Mouse (Mus musculus) olfactory bulb, adult 2 months (tissue): ENCODE data around the gene Anxa9. TPM values are rescaled to one million over a fixed set of nuclear protein-coding genes. Genes with fewer than 3 reads are reported as not detected.

Experiments used
- H3K27ac ChIP-seq: fragments of 200-500 bp; 2 replicates; pipeline ENCODE4 v1.5.1; 2012; ENCODE audit warnings: low read depth, low read length; ENCODE audit not compliant: insufficient read depth
- H3K4me1 ChIP-seq: fragments of 200-500 bp; 2 replicates; pipeline ENCODE4 v1.6.1; 2012; ENCODE audit warnings: low read length; ENCODE audit not compliant: control insufficient read depth, insufficient read depth
- H3K4me3 ChIP-seq: fragments of 200-500 bp; 2 replicates; pipeline ENCODE4 v1.5.1; 2012; ENCODE audit warnings: mild to moderate bottlenecking, low read depth, low read length, moderate library complexity; ENCODE audit not compliant: insufficient read depth
- CTCF ChIP-seq: fragments of 200-500 bp; IDR thresholded peaks from 2 replicates; pipeline ENCODE4 v1.5.1; 2012; ENCODE audit warnings: low read depth, mild to moderate bottlenecking, low read length, moderate library complexity; ENCODE audit not compliant: insufficient read depth
- POLR2A ChIP-seq: fragments of 200-500 bp; IDR thresholded peaks from 2 replicates; pipeline ENCODE4 v1.6.1; 2012; ENCODE audit warnings: mild to moderate bottlenecking, low read depth, low read length, moderate library complexity; ENCODE audit not compliant: insufficient read depth
- WGBS: fragments of 180-500 bp; shearing (Covaris S2); methylation state at CpG from one replicate; pipeline ENCODE4 v1.1.7; 2018; 5-methylcytosine and 5-hydroxymethylcytosine counted together
- polyA plus RNA-seq: library from polyadenylated mRNA; stranded (reverse); fragments of >200 nt; gene quantifications from 2 replicates; pipeline ENCODE4 v1.2.4, GENCODE M21; 2012; ENCODE audit warnings: low replicate concordance; ENCODE audit not compliant: missing spikeins, insufficient read depth, insufficient read length

Anxa9 gene
- polyA plus RNA-seq, 1 experiment: not detected

DNA sequence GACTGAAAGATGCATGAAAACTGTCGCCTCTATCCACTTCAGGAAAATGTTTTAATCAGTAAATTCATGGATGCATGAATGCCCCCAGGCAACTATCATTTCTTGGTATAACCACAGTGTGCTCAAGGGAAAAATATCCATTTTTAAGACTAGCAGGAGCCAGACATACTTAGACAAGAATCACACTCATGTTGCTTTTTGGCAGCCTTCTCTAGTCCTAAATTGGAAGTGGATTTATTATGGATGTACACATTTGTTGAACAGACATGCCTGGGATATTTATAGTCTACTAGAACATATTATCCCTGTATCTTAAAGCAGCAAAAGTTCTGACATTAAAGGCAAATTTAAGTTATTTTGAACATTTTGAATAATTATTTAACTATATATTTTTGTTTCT lies 42.3 kb downstream of the Anxa9 start:
- whole genome bisulfite sequencing: 81% methylated on average over 1 of the region's 1 CpGs
- TF ChIP-seq CTCF (no peak), POLR2A (no peak)

DNA sequence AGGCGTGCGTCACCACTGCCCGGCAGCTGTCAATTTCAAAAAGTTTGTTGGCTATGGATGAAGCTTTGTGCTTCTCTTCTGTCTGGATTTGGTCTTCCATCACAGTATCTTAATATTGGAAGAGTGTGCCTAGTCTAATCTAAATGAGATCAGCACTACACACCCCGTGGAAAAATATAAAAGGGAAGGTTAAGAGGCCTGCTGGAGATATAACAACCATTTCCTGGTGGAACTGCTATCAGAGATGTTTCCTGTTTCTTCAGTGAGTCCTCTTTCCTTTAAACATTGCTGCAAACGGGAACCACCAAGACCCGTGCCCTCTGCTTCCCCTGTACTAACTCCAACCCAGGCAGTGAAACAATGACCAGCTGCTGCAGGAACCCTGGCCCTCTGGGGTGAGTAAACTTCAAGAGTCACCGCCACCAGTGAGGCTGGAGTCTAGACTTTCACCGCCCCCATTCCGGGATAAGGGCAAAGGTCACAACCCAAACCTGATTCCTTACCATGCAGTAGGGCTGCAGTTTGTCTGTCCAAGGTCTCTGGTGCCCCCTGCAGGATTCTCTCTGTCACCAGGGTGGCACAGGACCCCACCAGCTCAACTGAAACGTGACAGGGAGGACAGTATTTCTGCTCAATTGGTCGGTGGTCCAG lies 43.8 kb downstream of the Anxa9 start:
- H3K4me1 ChIP-seq: no peaks in the 10 kb centered on the region
- H3K4me3 ChIP-seq: no peak overlapping the region
- no peak overlapping the region for H3K27ac ChIP-seq
- 57% methylated on average over 11 of the region's 11 CpGs for WGBS
- peak; percentile 53; the same call in 1 of the 2 replicates for TF ChIP-seq CTCF
- TF ChIP-seq POLR2A: no peak

More for the DNA sequence above, 42.3 kb downstream of the Anxa9 start:
- Histone ChIP-seq H3K4me1 (no peaks in the 10 kb centered on the region), H3K4me3 (no peak overlapping the region), H3K27ac (no peak overlapping the region)

GRCm38 (mm10) chr3:95261975-95262374 lies 45.0 kb downstream of the Anxa9 start:
- TF ChIP-seq CTCF: no peak
- TF ChIP-seq POLR2A: no peak

DNA sequence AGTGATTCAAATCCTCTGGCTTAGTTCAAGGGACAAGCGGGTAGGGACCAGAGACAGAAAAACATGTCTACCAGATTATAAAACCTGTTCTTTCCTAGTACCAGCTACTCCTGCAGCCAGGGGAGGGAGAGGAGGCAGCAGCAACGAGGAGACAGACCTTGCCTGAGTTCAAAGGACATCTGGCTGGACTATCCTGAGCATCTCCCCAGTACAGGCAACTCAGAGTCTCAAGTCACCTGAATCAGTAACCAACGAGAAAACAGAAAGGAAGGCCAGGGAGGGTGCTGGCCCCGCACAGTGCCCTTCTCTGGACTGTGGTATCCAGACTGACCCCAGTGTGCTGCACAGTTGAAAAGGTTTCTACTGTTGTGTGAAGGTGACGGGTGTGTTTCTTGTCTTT lies 50.0 kb downstream of the Anxa9 start:
- no peaks in the 10 kb centered on the region for H3K4me1 ChIP-seq
- 83% methylated on average over 5 of the region's 5 CpGs for WGBS
- H3K27ac ChIP-seq: no peak overlapping the region
- TF ChIP-seq CTCF (no peak), POLR2A (no peak)
- H3K4me3 ChIP-seq: no peak overlapping the region

More at GRCm38 (mm10) chr3:95261975-95262374, 45.0 kb downstream of the Anxa9 start:
- no peak overlapping the region for H3K4me3 ChIP-seq
- no peaks in the 10 kb centered on the region for H3K4me1 ChIP-seq
- 91% methylated on average over 4 of the region's 4 CpGs for WGBS
- no peak overlapping the region for H3K27ac ChIP-seq

- WGBS: 63% methylated on average over 7 of the region's 7 CpGs
- Histone ChIP-seq H3K4me1 (no peaks in the 10 kb centered on the region), H3K27ac (no peak within 1 kb of the TSS), H3K4me3 (no peak within 1 kb of the TSS)
- TF ChIP-seq POLR2A: no peak
- TF ChIP-seq CTCF: no peak
Measured at GRCm38 (mm10) chr3:95250783-95251424, 56.1 kb downstream of the Anxa9 start, which contains the start of gene Bnipl. TSS of gene Bnipl (minus strand) at chr3:95251193.

DNA sequence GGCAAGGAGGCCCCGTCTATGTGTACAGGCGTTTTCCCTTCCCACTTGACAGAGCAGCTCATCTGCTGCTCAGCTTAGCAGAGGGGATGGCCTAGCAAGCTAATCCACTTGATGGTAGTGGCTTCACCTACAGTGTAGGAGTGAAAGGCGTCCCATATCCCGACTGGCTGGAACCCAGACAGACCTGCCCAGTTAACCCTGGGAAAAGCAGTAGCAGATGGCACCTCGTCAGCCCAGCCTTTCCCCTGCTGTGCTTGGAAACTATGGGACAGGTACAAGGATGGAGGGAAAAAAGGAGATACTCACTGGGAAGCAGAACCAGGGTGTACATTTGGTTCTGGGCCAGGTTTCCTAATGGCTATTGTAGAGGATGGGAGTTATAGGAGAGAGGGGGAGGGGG lies 56.6 kb downstream of the Anxa9 start:
- Histone ChIP-seq H3K27ac (no peak overlapping the region), H3K4me3 (no peak overlapping the region), H3K4me1 (peaks cover under 1% of the 10 kb centered on the region)
- TF ChIP-seq POLR2A (no peak), CTCF (no peak)
- WGBS: 89% methylated on average over 5 of the region's 5 CpGs

DNA sequence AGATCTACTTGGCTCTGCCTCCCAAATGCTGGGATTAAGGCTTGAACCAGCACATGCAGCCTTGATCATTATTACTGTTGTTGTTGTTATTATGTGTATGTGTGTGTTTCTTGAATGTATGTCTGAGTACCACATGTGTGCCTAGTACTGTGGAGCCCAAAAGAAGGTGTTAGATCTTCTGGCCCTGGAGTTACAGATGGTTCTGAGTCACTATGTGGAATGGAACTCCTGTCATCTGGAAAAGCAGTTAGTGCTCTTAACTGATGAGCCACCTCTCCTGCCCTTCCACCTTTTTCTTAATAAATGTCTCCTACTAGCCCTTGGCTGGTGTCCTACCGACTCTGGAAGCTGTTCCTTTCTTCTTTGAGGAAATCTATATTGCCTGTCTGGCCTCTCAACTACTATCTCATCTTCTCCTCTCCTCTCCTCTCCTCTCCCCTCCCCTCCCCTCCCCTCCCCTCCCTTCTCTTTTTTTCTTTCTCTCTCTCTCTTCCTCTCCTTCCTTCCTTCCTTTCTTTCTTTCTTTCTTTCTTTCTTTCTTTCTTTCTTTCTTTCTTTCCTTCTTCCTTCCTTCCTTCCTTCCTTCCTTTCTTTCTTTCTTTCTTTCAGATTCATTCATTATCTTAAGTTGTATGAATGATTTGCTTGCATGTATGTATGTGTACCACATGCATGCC lies 59.2 kb downstream of the Anxa9 start:
- no peak overlapping the region for H3K4me3 ChIP-seq
- H3K4me1 ChIP-seq: peaks cover 4% of the 10 kb centered on the region
- 65% methylated on average over 1 of the region's 1 CpGs for WGBS
- no peak overlapping the region for H3K27ac ChIP-seq
- no peak for TF ChIP-seq CTCF
- no peak for TF ChIP-seq POLR2A

GRCm38 (mm10) chr3:95246465-95247231 lies 60.3 kb downstream of the Anxa9 start:
- Histone ChIP-seq H3K4me3 (no peak overlapping the region), H3K27ac (no peak overlapping the region), H3K4me1 (peaks cover 4% of the 10 kb centered on the region)
- TF ChIP-seq CTCF (no peak), POLR2A (no peak)
- 46% methylated on average over 5 of the region's 5 CpGs for WGBS

Other genes with a start within 250 kb of the Anxa9 start
- not detected in 2 replicates for gene Pip5k1a, start 200.2 kb downstream of the Anxa9 start, polyA plus RNA-seq
- not detected in 2 replicates for gene Vps72, start 196.2 kb downstream of the Anxa9 start, polyA plus RNA-seq
- gene Tmod4, start 182.7 kb downstream of the Anxa9 start, polyA plus RNA-seq: not detected in 2 replicates
- not detected in 2 replicates for gene Scnm1, start 173.2 kb downstream of the Anxa9 start, polyA plus RNA-seq
- gene Lysmd1, start 173.1 kb downstream of the Anxa9 start, polyA plus RNA-seq: not detected in 2 replicates
- not detected in 2 replicates for gene Tnfaip8l2, start 164.8 kb downstream of the Anxa9 start, polyA plus RNA-seq
- not detected in 2 replicates for gene Sema6c, start 146.7 kb downstream of the Anxa9 start, polyA plus RNA-seq
- not detected in 2 replicates for gene Gabpb2, start 89.3 kb downstream of the Anxa9 start, polyA plus RNA-seq
- gene Cdc42se1, start 78.4 kb downstream of the Anxa9 start, polyA plus RNA-seq: 164 TPM in 1 of 2 replicates, not detected in the other
- not detected in 2 replicates for gene Mllt11, start 75.0 kb downstream of the Anxa9 start, polyA plus RNA-seq
- gene Gm128, start 65.6 kb downstream of the Anxa9 start, polyA plus RNA-seq: not detected in 2 replicates
- gene Bnipl, start 56.0 kb downstream of the Anxa9 start, polyA plus RNA-seq: not detected in 2 replicates
- not detected in 2 replicates for gene Mindy1, start 25.8 kb downstream of the Anxa9 start, polyA plus RNA-seq
- gene Prune1, start 25.1 kb downstream of the Anxa9 start, polyA plus RNA-seq: not detected in 2 replicates
- gene Cers2, start 7.6 kb upstream of the Anxa9 start, polyA plus RNA-seq: not detected in 2 replicates
- gene Setdb1, start 50.0 kb upstream of the Anxa9 start, polyA plus RNA-seq: not detected in 2 replicates
- not detected in 2 replicates for gene 4930558C23Rik, start 95.7 kb upstream of the Anxa9 start, polyA plus RNA-seq
- 258 TPM in 1 of 2 replicates, not detected in the other for gene Arnt, start 127.2 kb upstream of the Anxa9 start, polyA plus RNA-seq
- gene Ctsk, start 192.1 kb upstream of the Anxa9 start, polyA plus RNA-seq: not detected in 2 replicates
- not detected in 2 replicates for gene Ctss, start 219.6 kb upstream of the Anxa9 start, polyA plus RNA-seq